Mouse (Mus musculus): ENCODE measurements around the gene Pcsk5.

GRCm38 (mm10) chr19:17659321-17659720, 178.1 kb downstream of the Pcsk5 start:
- no peak for TF ChIP-seq CEBPB (IDR thresholded peaks at IDR 0.05; ENCODE audit: insufficient read depth, poor library complexity, severe bottlenecking)
- no peak for TF ChIP-seq MAX (IDR thresholded peaks at IDR 0.05; ENCODE audit: low read depth)
- TF ChIP-seq POLR2A (IDR thresholded peaks at IDR 0.05; ENCODE audit: insufficient read length, low read depth), result no peak

Measured in myocyte (in vitro differentiated cells).